Mouse (Mus musculus) heart, embryonic 14.5 days (tissue): ENCODE measurements around the gene Xk. TPM values are rescaled to one million over a fixed set of nuclear protein-coding genes. Genes with fewer than 3 reads are reported as not detected.
"Not testable (repeated sequence)": the region's sequence is repeated elsewhere in the genome, so short reads cannot be mapped to it uniquely, and the experiment has no call there.

Experiments used
- ATAC-seq: fragments of 200-750 bp; cut with Nextera tagmentation; 2 replicates; pipeline ENCODE4 v1.8.0; 2017; ENCODE audit warnings: low read depth, moderate TSS enrichment; ENCODE audit not compliant: insufficient number of reproducible peaks, insufficient read depth, low FRiP score
- H3K27ac ChIP-seq, 2 experiments: fragments of 200-500 bp in 1 of 2; fragments of 300-500 bp in 1 of 2; sonication (generic) in 1 of 2; replicated peaks in 1 of 2; 2 replicates each; pipeline ENCODE4 v1.5.1; 2012 to 2014; ENCODE audit warnings: low read depth in 2 of 2, low read length in 2 of 2, control low read depth in 1 of 2, mild to moderate bottlenecking in 1 of 2, mixed read lengths in 1 of 2; ENCODE audit not compliant: control insufficient read depth in 1 of 2, insufficient read depth in 1 of 2
- H3K27me3 ChIP-seq: fragments of 300-500 bp; sonication (generic); 2 replicates; pipeline ENCODE4 v1.6.1; 2014; ENCODE audit warnings: mild to moderate bottlenecking, low read length, control low read depth; ENCODE audit not compliant: control insufficient read depth, insufficient read depth
- H3K36me3 ChIP-seq: fragments of 300-500 bp; sonication (generic); 2 replicates; pipeline ENCODE4 v1.6.1; 2014; ENCODE audit warnings: mild to moderate bottlenecking, control low read depth, low read length, mixed read lengths; ENCODE audit not compliant: control insufficient read depth, insufficient read depth
- H3K4me1 ChIP-seq, 2 experiments: fragments of 200-500 bp in 1 of 2; fragments of 300-500 bp in 1 of 2; sonication (generic) in 1 of 2; 2 replicates each; pipeline ENCODE4 v1.6.1; 2012 to 2014; ENCODE audit warnings: low read length in 2 of 2, control low read depth in 1 of 2, mixed read lengths in 1 of 2; ENCODE audit not compliant: control insufficient read depth in 2 of 2, insufficient read depth in 2 of 2
- H3K4me2 ChIP-seq: fragments of 300-500 bp; sonication (generic); 2 replicates; pipeline ENCODE4 v1.6.1; 2014; ENCODE audit warnings: mild to moderate bottlenecking, low read length
- H3K4me3 ChIP-seq, 2 experiments: fragments of 200-500 bp in 1 of 2; fragments of 300-500 bp in 1 of 2; sonication (generic) in 1 of 2; 2 replicates each; pipeline ENCODE4 v1.5.1; 2012 to 2014; ENCODE audit warnings: low read length in 2 of 2, mild to moderate bottlenecking in 2 of 2, control low read depth in 1 of 2, low read depth in 1 of 2, moderate library complexity in 1 of 2; ENCODE audit not compliant: control insufficient read depth in 1 of 2, insufficient read depth in 1 of 2
- H3K9ac ChIP-seq: fragments of 300-500 bp; sonication (generic); 2 replicates; pipeline ENCODE4 v1.6.1; 2014; ENCODE audit warnings: mild to moderate bottlenecking, low read length
- H3K9me3 ChIP-seq: fragments of 300-500 bp; sonication (generic); 2 replicates; pipeline ENCODE4 v1.6.1; 2016; ENCODE audit warnings: low read length, control low read depth; ENCODE audit not compliant: control insufficient read depth
- WGBS: fragments of 180-500 bp; shearing (Covaris S2); extraction: QIAGEN DNeasy Blood & Tissue Kit; methylation state at CpG from one replicate; pipeline ENCODE4 v1.1.7; 2014; 5-methylcytosine and 5-hydroxymethylcytosine counted together
- polyA plus RNA-seq: library from polyadenylated mRNA; unstranded; fragments of >200 nt; fragmentation: Nextera tagmentation; extraction: Ambion mirVana; gene quantifications from 2 replicates; pipeline ENCODE4 v1.2.1, GENCODE M21; 2014

Gene Xk
- polyA plus RNA-seq, 1 experiment from 2014 or later: 4.5 TPM

DNA sequence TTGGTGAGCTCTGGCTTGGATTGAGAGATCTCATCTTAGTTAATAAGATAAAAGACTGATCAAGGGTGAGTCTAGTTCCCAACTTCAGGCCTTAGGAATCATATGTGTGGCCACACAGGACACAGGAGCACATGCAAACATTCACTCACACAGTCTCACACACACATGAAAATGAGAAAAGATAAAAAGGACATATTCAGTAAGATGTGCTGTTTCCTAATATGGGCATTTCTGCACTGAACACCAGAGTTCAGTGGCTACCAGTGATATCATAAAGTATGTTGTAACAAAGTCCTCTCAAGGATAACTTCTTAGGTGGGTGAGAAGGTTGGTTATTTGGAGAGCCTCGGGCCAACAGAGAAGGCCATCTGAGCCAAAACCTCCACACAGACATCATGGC, 10.9 kb downstream of the Xk start, which contains the start of gene H2al1m:
Gene H2al1m, plus strand, starts transcription at position 301 of the 400 bp plus-strand sequence.
- H3K9me3 ChIP-seq, H3K36me3 ChIP-seq, H3K4me1 ChIP-seq, H3K27ac ChIP-seq, H3K27me3 ChIP-seq, H3K4me2 ChIP-seq, ATAC-seq, H3K4me3 ChIP-seq, H3K9ac ChIP-seq: not testable (repeated sequence)
- WGBS: no CpG with 5 or more reads among the region's 1 CpGs

DNA sequence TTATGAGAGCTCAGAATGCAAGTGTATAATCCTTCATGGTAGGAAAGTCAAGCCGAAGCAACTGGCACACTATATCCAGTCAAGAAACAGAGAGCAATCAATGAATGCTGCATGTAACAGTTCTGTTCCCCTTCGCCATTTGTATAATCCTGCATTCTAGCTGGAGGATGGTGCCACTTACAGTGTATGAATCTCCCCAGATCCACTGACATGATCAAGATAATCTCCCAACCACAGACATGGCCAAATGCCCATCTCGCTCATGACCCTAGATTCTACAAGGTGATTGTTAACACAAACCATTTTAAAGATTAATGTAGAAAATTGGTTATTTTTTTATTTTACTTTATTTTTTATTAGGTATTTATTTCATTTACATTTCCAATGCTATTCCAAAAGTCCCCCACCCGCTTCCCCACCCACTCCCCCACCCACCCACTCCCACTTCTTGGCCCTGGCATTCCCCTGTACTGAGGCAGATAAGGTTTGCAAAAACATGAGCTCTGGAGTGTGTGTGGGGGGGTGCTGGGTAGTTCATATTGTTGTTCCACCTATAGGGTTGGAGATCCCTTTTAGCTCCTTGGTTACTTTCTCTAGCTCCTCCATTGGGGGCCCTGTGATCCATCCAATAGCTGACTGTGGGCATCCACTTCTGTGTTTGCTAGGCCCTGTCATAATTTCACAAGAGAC, 20.7 kb downstream of the Xk start:
- WGBS: 84% methylated on average over 3 of the region's 4 CpGs
- not testable (repeated sequence) for H3K4me3 ChIP-seq, H3K27me3 ChIP-seq, H3K9me3 ChIP-seq, H3K9ac ChIP-seq, ATAC-seq, H3K36me3 ChIP-seq, H3K27ac ChIP-seq, H3K4me2 ChIP-seq, H3K4me1 ChIP-seq

DNA sequence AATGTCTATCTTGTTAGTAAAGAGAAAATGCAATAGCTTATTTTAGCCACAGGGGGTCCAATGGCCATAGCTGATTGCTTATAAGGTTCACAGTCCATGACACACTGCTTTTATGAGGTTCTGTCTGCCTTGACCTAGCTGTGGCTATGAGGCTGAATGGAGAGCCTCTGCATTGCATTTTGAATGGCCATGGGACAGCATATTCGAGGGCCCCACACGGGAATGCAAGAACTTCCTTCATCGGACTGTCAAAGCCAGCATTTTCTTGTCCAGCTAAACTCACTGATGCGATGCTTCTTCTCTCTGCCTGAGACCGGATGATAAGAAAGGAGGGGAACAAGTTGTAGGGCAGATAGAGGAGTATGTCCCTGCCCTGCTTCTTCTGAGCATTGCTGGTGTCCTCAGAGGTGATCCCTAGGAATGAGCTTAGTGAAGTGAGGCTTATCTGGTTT, 25.9 kb downstream of the Xk start:
- H3K9ac ChIP-seq: no peak overlapping the region
- no peaks in the 10 kb centered on the region for H3K9me3 ChIP-seq
- no peaks in the 10 kb centered on the region for H3K36me3 ChIP-seq
- ATAC-seq: no peak
- H3K27ac ChIP-seq: no peak overlapping the region
- H3K27me3 ChIP-seq: no peaks in the 10 kb centered on the region
- no peak overlapping the region for H3K4me3 ChIP-seq
- H3K4me1 ChIP-seq: no peaks in the 10 kb centered on the region
- H3K4me2 ChIP-seq: no peak overlapping the region
- 74% methylated on average over 5 of the region's 5 CpGs for WGBS

DNA sequence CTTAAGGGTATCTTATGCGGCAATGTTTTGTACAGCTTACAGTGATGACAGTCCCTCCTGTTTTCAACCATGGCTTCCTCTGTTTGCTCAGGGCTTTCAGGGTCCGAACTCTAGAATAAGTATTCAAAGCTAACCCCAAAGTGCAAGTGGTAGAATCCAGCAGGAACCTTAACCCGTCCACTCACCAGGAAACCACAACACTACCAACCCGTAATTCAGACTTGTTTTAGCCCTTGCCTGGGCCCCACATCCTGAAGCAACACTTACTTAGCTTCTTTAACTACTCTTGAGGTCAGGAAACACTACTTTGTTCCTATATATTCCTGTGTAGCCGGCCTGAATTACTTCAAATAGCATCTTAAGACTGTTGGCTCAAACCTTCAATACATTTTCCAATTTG, 30.2 kb downstream of the Xk start:
- no peak overlapping the region for H3K4me3 ChIP-seq
- no peak overlapping the region for H3K9ac ChIP-seq
- WGBS: 77% methylated on average over 5 of the region's 5 CpGs
- no peaks in the 10 kb centered on the region for H3K36me3 ChIP-seq
- ATAC-seq: no peak
- no peaks in the 10 kb centered on the region for H3K4me1 ChIP-seq
- H3K4me2 ChIP-seq: no peak overlapping the region
- no peaks in the 10 kb centered on the region for H3K27me3 ChIP-seq
- H3K27ac ChIP-seq: no peak overlapping the region
- H3K9me3 ChIP-seq: no peaks in the 10 kb centered on the region

DNA sequence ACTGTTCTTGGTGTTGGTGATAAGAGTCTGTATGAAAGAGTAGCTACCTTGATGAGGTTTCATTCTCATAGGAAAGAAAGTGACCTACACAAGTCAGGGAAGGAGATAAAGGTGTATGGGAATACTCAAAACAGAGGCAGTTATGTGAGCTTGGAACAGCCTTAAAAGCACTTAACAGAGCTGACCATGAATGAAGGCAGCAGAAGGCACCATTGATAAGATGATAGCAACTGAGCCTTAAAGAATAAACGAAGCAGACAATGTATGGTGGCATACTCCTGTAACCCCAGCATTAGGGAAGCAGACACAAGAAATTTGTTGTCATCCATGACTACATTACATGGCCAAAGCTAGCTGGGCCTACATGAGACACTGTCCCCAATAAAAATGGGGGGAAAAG, 30.9 kb downstream of the Xk start:
- Histone ChIP-seq H3K36me3 (no peaks in the 10 kb centered on the region), H3K4me1 (no peaks in the 10 kb centered on the region), H3K4me3 (no peak overlapping the region), H3K27ac (no peak overlapping the region), H3K27me3 (no peaks in the 10 kb centered on the region), H3K9ac (no peak overlapping the region), H3K4me2 (no peak overlapping the region), H3K9me3 (no peaks in the 10 kb centered on the region)
- 73% methylated on average over 1 of the region's 1 CpGs for WGBS
- no peak for ATAC-seq

DNA sequence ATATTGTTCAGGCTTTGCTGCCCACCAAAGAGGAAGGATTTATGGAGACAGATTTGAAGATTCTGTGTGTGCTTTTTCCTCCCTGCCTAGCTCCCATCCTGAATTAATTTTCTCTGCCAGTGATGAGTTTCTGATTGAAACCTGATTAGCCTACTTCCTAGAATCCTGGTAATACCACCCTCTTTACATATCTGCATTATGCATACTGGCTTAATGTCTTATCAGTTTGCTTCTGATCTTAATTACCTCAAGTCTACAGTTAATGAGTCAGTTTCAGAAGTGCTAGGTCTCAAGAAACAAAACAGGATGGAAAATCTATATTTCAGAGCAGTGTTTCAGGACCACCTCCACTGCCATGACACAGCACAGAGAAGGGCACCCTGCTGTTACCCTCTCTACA, 43.9 kb downstream of the Xk start:
- not testable (repeated sequence) for H3K4me1 ChIP-seq, H3K4me3 ChIP-seq, H3K27ac ChIP-seq, H3K9ac ChIP-seq, H3K9me3 ChIP-seq, H3K36me3 ChIP-seq, H3K27me3 ChIP-seq, ATAC-seq, H3K4me2 ChIP-seq

DNA sequence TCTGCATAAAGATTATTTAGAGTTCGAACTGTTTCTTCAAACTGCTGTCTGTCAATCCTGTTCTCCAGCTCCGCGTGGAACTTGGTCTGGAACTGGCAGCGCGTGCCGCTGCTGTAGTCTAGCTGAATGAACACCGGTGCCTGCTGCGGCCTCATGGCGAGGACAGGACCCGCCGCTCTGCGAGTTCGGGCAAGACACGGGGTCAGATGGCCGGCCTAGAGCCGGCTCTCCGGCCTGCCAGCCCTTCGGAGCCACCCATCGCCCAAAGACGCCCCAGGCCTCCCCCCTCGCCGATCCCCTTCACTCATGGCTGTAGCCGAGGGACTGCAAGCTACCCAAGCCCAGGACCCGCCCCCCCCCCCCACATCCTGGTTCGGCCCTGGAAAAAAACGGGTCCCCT, 55.4 kb downstream of the Xk start:
- not testable (repeated sequence) for H3K4me1 ChIP-seq, H3K9me3 ChIP-seq, H3K27me3 ChIP-seq, H3K4me2 ChIP-seq, H3K4me3 ChIP-seq, H3K36me3 ChIP-seq, ATAC-seq, H3K9ac ChIP-seq, H3K27ac ChIP-seq
- WGBS: 84% methylated on average over 26 of the region's 26 CpGs

DNA sequence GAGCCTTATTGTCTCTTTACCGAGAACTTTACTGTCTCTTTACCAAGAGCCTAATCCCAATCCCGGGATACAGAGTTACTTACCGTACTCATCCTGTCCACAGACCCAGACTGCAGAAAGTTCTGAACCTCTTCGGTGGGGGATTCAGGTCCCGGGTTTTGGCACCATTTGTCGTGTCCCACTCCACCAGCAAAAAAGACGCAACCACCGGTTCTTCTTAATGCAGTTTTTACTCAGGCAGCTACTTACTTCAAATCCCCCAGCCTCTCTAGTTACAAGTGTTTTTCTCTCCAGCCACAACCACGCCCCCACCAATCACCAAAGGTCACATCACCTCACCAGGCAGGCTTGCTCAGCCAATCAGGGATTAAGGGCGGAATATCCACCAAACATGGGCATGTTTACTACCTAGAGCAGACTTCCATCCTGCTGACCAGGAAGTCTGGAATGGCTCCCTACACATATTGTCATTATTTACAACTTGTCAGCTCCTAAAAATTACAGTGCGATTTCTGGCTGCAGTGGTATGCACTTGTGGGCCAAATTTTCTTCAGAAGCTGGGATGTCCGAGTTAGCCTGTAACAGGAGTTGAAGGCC, 59.9 kb downstream of the Xk start:
- not testable (repeated sequence) for H3K9ac ChIP-seq, ATAC-seq
- WGBS: 80% methylated on average over 12 of the region's 12 CpGs

More for the DNA sequence above, 59.9 kb downstream of the Xk start:
- not testable (repeated sequence) for H3K36me3 ChIP-seq, H3K4me2 ChIP-seq, H3K27me3 ChIP-seq, H3K9me3 ChIP-seq, H3K4me1 ChIP-seq, H3K4me3 ChIP-seq, H3K27ac ChIP-seq
